Mouse (Mus musculus): Measurements from ENCODE around the gene Fmo5.

GRCm38 (mm10) chr3:97681321-97682158 is 52.9 kb downstream of the Fmo5 start:
- TF ChIP-seq POLR2A (IDR thresholded peaks at IDR 0.05; ENCODE audit: borderline replicate concordance, extremely low read depth, low read depth, low read length) (no peak), CTCF (IDR thresholded peaks at IDR 0.05; ENCODE audit: insufficient read depth, low read length) (peak; percentile 35)

All from lung, adult 2 months (tissue).